Mouse (Mus musculus) B cell, adult (primary cell): ENCODE data around the gene Gm21103. TPM values are rescaled to one million over a fixed set of nuclear protein-coding genes. Genes with fewer than 3 reads are reported as not detected.

Experiments used
- total RNA-seq: library from RNA; stranded (reverse); gene quantifications from 4 replicates; pipeline ENCODE4 v1.2.4, GENCODE M21; 2023; ENCODE audit not compliant: inconsistent age

Gm21103 gene
- total RNA-seq: not detected in 4 replicates

GRCm38 (mm10) chr14:6304743-6305142 lies at the start of gene Gm21103:
TSS of gene Gm21103 (minus strand) at chr14:6304843.

DNA sequence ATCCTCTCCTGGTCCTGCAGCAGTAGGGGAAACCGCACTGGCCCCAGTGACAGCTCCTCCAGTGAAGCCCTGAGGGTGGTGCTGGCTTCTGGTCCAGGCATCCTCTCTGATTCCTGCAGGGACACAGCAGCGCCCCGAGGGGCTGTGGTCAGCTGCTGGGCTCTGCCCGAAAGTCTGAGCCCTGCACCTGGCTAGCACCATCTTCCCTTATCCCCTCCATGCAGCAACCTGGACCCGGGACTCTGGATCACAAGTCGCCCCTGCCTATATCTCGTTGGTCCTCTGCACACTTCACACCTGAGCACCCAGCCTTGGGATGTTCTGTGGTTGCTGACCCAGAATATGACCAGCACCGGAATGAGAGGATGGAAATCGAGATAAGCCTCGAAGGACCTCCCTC lies 38.9 kb upstream of the Gm21103 start, which contains the start of gene Gm3618:
Gm3618 (minus strand) TSS at position 101 of the 400 bp plus-strand sequence.

GRCm38 (mm10) chr14:6286931-6287715 lies 17.5 kb downstream of the Gm21103 start, which contains the start of gene Gm3411:
TSS of gene Gm3411 (minus strand) at chr14:6287250.

Other genes starting within 250 kb of the Gm21103 start
- not detected in 4 replicates for gene Gm6337, start 246.6 kb downstream of the Gm21103 start, total RNA-seq
- 0.48 TPM in 1 of 4 replicates, not detected in the others for gene Gm8206, start 210.9 kb downstream of the Gm21103 start, total RNA-seq
- gene Gm3468, start 196.2 kb downstream of the Gm21103 start, total RNA-seq: not detected in 4 replicates
- not detected in 4 replicates for gene Gm3476, start 179.0 kb downstream of the Gm21103 start, total RNA-seq
- gene Gm21560, start 85.6 kb downstream of the Gm21103 start, total RNA-seq: not detected in 4 replicates
- 0.26 TPM in 1 of 4 replicates, not detected in the others for gene Gm3411, start 17.6 kb downstream of the Gm21103 start, total RNA-seq
- gene Gm3618, start 38.8 kb upstream of the Gm21103 start, total RNA-seq: not detected in 4 replicates
- not detected in 4 replicates for gene Gm16440, start 85.5 kb upstream of the Gm21103 start, total RNA-seq
- not detected in 4 replicates for gene Gm3591, start 107.6 kb upstream of the Gm21103 start, total RNA-seq
- gene Gm3594, start 139.8 kb upstream of the Gm21103 start, total RNA-seq: not detected in 4 replicates
- not detected in 4 replicates for gene Gm8356, start 232.4 kb upstream of the Gm21103 start, total RNA-seq